Mouse (Mus musculus) cerebellum, postnatal 10 days (tissue): ENCODE data around the gene Zswim1.
"Not testable (repeated sequence)": the region's sequence is repeated elsewhere in the genome, so short reads cannot be mapped to it uniquely, and the experiment has no call there.

Experiments
- DNase-seq, 2 experiments: peaks; one replicate each; pipeline ENCODE4 v3.0.0; 2021; ENCODE audit warnings: mixed read lengths in 2 of 2

Gene Zswim1

DNA sequence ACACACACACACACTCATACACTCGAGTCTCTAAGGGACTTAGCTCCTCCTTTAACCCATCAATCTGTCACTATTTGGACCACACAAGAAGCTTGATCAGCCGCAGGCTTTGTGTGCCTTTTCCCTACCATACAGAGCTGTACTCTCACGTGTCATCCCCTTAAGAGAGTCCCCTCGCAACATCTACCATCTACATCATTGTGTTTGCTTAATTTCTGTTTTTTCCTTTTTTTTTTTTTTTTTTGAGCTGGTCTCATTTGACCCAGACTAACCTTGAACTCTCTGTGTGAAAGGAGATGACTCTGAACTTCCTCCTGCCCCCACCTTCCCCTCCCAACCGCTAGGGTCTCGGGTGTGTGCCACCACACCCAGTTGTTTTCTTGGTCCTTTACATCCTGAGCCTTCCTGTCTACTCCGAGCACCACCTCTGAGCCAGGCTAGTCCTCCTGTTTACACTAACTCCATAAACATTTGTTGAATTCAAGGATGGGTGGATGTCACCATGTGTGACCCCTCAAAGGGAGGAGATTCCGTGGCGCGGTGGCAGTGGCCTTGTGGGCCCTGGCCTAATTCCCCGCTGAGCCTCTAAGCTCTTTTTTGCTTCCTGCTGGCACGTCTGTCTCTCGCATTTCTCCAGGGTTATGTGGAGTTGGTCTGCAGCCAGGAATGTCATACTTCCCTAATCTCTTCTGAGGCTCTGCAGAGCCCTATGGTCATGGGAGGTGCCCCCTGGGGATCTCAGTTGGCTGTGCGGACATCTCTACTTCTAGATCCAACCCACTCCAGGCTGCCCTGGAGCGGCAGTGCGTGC lies 44.5 kb downstream of the Zswim1 start:
- DNase-seq, result no peak

- DNase-seq, result no peak
These were observed 45.1 kb downstream of the Zswim1 start for GRCm38 (mm10) chr2:164867566-164867965.

DNA sequence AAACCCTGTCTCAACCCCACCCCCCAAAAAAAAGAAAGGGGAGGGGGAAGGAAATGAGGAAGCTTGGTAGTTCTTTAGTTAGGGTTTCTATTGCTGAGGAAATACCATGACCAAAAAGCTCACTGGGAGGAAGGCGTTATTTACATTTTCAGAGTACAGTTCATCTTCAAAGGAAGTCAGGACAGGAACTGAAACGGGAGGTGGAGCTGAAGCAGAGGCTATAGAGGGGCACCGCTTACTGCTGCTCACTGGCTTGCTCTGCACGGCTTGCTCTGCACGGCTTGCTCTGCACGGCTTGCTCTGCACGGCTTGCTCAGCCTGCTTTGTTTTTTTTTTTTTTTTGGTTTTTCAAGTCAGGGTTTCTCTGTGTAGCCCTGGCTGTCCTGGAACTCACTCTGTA lies 46.0 kb downstream of the Zswim1 start:
- no peak for DNase-seq

- DNase-seq, result no peak
These were observed 49.3 kb downstream of the Zswim1 start for GRCm38 (mm10) chr2:164871602-164872303.

DNA sequence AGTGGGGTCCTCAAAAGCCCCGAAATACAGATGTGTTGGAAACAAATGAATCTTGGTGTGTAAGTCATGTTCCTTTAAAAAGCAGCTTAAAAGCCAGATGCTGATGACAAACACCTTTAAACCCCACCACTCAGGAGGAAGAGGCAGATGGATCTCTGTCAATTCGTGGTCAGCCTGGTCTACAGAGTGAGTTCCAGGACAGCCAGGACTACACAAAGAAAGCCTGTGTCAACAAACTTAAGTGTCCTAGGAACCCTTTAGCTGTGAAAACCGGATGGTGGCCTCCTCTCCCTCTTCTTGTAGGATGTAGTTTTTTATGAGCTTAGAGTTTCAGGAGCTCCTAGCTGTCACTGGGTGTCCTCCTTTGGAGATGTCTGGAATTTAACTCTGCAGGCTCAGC lies 51.1 kb downstream of the Zswim1 start:
- DNase-seq, result no peak

DNA sequence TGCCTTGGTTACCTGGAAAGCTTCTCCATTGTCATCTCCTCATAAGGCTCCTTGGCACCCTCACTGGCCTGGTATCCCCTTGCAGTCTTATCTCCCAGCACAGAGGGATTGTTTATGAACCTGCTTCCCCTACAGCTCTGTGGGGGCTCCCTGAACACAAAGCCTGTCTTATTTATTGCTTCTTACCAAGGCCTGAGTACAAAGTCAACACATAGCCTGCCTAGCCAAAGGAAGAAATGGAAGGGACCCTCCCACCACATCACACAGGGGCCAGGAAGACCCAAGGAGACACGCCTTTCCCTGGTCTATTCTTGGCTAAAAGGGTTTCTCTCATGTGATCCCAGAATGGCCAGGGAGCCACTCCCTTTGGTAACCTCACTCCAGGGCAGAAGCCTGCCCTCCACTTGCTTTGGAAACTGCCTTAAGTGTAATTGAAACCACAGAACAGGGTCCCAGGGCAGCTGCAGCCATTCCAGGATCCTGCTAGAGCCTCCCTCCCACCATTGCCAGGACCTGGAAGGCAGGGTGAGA lies 51.8 kb downstream of the Zswim1 start:
- no peak for DNase-seq

- DNase-seq, result not testable (repeated sequence)
These were observed 53.2 kb downstream of the Zswim1 start for GRCm38 (mm10) chr2:164875648-164876047.
